Mouse (Mus musculus) CD4-positive helper T cell, adult 2 months (primary cell): Measurements from ENCODE around the gene Ubox5.
"Not testable (repeated sequence)": the region's sequence is repeated elsewhere in the genome, so short reads cannot be mapped to it uniquely, and the experiment has no call there.

Source experiments
- DNase-seq: peaks from one replicate; pipeline ENCODE4 v3.0.0-alpha.2; 2012; ENCODE audit warnings: low read depth, missing footprints, low spot score

Ubox5 gene

DNA sequence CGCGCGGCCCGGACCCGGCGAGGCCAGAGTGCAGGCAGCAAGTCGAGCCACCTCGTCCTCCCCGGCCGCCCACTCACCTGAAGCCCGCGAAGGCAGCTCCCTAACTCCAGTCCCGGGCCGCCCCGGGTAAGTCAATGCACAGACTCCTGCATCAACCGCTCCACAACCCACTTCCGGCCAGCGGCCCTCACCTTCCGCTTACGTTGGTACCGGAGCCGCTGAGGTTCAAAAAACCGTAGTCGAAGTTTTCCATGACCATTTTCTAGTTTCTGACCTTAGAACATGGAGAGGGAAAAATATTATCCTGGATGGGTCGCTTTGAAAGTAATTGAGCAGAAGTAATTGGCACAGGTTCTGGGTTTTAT, at the start of gene Ubox5, which contains the start of gene Fastkd5:
Ubox5 (minus strand) TSS at position 200 of the 365 bp plus-strand sequence.
Fastkd5 (minus strand) TSS at position 189 of the 365 bp plus-strand sequence.
- DNase-seq, result peak; percentile 89

DNA sequence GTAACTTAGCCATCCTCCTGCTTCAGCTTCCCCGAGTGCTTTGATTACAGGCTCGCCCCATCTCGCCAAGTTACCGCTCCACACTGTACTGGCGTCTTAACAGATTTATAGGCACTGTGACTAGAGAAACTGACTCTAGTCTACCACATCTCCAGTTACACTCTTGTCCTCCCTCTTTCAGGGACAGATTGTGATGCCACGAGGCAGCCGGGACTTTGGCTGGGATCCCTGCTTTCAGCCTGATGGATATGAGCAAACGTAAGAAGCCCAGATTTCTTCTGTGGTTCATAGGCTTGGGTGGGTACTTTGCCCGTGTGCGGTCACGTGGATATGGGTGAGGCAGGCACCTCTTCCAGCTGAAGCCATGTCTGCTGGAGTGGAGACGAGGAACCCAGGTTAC, 49.3 kb upstream of the Ubox5 start:
- DNase-seq, result no peak

DNA sequence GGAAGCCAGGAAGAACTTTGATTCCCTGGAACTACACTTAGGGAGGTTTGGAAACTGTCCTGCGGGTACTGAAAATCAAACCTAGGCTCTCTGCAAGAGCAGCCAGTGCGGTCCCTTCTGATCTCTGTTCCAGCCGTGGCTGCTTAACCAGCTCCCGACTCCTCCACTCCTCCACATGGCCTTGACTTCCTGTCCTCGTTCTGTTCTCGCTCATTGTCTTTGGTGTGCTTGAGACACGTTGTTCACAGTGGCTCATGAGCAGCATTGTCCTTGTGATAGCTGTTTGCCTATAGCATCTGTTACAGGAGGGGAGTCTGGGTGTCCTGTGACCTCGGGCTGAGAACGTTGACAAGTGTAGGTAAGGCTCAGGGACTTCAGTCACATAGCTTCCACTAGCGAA, 47.4 kb upstream of the Ubox5 start:
- no peak for DNase-seq

DNA sequence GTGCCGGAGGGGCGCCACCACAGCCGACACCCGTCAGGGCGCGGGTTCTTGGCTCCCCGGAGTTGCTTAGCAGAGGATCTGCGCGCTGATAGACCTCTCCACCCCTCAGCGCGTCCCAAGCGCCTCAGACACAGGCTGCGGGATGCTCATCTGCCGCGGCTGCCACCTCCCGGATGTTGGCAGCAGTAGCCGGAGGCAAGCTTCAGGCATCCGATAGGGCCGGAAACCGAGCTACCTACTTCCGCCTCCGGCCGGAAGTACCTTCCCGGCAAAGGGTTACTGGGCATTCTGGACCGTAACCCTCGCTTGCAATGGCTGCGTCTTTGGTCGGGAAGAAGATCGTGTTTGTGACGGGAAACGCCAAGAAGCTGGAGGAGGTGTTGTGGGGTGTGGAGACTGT, 37.7 kb upstream of the Ubox5 start, which contains the start of gene Itpa:
Itpa (plus strand) TSS at position 52 of the 400 bp plus-strand sequence.
- DNase-seq, result peak; percentile 90

DNA sequence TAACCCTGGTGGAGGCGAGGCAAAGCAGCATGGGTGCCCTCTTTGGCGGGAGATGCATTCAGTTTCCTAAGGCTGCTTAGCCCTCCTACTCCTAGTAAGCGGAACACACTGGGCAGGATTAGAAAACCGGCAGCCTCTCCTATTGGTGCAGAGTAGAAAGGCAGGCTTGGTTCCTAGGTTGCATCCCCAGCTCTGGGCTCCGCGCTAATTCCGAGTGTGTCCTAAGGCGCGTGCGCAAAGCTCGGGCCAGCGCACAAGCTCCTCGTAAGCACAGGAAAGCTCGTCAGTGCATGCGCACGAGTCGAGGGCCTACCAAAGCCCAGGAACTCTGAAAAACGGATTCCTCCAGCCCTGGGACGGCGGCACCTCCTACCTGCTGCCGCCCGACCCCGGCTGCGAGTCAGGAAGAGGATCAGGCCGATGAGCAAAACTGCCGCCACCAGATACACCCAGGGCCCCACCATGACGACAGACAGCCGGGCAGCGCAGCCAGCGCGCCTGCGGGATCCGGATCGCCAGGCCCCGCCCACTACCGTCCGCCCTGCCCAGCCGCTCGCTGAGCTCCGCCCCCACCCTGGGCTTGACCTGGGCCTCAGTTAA, 34.4 kb upstream of the Ubox5 start, which contains the start of gene Ddrgk1:
Ddrgk1 (minus strand) TSS at position 558 of the 600 bp plus-strand sequence.
- DNase-seq, result peak; percentile 95

DNA sequence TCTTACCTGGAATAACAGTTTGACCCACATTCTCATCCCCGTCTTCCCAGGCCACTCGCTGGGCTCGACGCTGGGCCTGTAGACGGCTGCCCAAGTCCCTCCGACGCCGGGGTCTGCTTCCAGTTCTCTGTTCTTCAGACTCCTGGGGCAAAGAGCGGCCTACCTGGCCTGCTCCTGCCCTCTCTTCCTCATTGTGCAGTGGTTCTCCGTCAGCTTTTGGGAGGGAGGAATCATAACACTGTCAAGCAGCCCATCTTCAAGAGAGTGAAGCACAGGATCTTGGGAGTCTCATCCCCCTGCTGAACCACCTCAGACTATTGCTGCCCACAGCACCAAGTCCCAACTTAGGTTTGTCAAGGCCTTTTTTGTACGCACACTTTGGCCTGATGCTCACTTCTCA, 33.5 kb upstream of the Ubox5 start:
- DNase-seq, result no peak

DNA sequence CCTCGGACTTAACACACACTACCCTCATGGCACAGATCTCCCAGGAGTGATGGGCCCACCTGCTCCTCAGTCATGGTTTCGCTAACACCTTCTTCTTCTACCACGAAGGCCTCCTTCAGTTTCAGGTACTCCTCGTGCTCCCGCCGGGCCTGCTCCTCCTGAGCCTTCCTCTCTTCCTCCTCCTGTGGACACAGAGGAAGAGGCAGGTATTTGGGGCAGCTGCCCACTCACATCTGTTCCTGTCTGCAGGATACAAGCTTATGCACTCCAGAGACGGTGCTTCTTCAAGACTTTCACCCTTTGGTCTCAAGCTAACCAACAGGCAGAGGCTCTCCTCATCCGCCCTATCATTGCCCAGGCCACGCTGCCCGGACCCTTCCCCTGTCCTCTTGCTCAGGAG, 28.7 kb upstream of the Ubox5 start:
- DNase-seq, result no peak

DNA sequence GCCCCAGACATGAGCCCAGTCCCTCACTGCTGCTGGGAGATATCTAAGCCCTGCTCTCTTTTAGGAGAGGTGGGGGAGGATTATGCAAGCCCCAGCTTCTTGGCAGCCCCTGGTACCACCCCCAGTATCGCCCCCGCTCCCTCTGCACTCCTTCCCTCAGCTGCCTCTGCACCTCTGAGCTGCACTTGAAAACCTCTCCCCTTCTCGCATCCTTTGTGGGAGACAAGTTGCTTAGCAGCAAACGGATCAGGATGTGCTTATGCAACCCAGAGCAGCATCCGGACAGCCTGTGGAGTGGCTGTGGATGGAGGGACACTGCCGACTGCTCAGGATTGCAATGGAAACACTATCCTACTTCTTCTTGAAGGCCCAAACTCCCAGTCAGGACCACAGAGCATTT, 27.7 kb upstream of the Ubox5 start:
- DNase-seq, result no peak

DNA sequence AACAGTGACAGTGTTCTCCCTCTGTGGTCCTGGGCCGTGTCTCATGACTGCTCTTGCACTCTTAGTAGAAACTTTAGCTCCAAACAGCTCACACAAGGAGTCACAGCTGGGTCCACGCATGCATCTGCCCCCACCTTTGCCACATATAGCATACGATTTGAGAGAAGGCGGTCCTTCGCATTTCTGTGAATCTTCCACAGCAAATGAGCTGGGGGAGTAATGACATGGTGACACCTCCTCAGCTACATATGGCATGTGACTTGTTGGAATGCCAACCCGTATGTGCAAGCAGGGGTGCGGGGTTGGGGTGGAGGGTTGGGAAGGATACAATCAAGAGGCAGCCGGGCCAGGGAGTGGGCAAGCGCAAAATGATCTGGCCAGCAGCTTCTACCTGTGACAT, 26.7 kb upstream of the Ubox5 start:
- no peak for DNase-seq

DNA sequence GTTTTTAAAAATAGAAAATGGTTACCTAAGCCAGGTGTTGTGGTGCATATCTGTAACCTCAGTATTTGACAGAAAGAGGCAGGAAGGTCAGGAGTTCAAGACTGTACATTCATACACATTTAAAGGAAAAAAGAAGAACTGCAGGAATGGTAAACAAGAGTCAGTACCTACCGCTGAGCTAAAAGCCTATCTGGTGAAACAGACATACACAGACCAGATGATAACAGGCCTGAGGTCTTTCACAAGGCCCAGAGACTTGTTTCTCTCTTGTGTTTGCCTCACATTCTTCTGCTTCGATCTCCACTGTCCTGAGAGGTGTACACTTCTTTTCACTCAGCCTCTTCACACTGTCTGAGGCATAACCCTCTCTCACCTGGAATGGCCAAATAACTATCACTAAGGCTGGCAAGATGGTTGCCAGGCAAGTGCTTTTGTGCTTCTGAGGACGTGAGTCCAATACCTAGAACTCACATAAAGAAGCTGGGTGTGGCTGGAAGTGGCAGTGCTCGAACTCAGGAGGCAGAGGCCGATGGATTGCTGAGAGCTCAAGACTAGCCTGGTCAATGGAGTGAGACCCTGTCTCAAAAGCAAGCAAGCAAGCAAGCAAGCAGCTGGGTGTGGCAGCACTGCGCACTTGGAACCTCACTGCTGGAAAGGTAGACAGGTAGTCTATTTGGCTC, 26.0 kb upstream of the Ubox5 start:
- no peak for DNase-seq

DNA sequence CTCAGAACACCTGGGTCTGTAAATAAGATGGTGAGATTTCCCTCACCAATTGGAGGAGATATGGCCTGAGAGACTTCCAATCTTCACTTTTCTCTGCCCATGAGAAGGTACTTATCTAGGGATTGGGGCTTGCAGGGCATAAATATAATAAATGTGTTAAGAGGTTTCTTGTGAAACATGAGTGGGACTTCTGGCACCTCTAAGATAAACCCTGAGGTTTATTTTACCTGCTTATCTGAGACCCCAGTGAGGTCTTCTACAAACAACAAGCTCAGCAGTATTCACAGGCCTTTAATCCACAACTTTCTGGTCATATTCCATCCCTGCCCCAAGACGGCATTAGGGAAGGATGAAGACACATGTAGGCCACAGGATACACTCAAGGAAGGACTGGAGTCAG, 23.9 kb upstream of the Ubox5 start:
- no peak for DNase-seq

DNA sequence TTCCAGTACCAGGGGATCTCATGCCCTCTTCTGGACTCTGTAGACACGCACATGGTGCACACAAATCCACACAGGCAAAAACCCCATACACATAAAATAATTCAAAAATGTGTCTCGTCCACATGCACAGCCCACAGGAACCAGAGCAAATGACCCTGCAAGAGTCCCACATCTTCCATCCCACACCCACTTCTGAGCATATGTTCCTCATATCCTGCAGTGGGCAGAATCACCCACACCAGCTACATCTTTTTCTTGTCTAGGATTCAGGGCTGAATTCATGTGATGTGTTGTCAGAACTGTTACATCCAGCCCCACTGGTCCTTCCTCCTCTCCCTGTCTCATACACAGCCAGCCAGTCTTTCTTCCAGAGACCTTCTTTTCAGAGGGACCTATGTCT, 23.5 kb upstream of the Ubox5 start:
- no peak for DNase-seq

DNA sequence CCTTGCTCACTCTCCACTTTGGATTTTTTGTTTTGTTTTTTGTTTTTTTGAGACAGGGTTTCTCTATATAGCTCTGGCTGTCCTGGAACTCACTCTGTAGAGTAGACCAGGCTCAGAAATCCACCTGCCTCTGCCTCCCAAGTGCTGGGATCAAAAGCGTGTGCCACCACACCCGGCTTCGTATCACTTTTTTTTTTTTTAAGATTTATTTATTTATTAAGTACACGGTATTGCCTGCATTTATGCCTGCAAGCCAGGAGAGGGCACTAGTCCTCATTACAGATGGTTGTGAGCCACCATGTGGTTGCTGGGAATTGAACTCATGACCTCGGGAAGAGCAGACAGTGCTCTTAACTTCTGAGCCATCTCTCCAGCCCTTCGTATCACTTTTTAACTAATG, 19.2 kb upstream of the Ubox5 start:
- not testable (repeated sequence) for DNase-seq

DNA sequence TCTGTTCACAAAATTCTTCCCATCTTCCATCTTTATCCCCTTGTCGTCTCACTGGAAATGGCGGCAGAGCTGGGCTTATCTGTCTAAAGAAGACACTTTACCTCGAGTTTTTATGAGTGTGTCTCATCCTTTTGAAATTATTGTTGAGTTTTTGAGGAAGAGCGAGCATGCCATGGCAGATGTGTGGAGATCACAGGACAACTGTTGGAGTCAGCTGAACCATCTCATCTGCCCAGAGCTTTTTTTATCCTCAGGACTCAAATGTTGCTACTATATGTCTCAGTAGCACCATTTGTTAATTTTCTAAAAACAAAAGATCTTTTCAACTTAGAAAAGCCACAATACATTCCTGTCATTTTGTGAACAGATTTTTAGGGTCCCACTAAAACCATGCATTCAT, 15.4 kb upstream of the Ubox5 start:
- DNase-seq, result no peak

DNA sequence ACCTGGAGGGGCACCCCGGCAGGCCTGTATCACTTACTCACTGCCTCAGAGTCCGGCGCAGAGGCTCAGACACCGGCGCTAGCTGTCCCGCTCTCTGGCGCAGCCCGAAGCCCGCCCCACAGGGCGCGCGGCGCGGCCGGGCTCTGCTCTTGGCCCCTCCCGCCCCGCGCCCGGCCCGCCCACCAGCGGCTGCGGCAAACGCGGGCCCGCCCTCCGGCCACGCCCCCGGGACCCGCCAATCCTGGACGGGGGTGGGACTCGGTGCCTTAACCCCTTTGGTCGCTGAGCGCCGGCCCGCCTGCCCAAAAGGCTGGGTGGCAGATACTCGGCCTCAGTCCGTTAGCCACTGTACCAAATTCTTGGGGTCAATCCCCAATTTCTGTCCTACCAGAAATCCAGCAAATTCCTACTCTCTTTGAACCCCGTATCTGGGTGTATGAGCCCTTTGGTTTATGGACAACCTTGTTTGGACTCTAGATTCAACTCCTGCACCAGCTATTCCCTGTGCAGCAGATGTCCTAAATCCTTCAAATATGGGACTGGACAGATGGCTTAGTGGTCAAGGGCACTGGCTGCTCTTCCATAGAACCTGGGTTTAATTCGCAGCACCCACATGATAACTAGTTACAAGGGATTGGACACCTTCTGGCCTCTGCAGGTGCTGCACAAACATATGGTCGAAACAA, 13.0 kb upstream of the Ubox5 start, which contains the start of gene Lzts3:
Lzts3 (minus strand) TSS at position 120 of the 686 bp plus-strand sequence.
- DNase-seq, result peak; percentile 85

DNA sequence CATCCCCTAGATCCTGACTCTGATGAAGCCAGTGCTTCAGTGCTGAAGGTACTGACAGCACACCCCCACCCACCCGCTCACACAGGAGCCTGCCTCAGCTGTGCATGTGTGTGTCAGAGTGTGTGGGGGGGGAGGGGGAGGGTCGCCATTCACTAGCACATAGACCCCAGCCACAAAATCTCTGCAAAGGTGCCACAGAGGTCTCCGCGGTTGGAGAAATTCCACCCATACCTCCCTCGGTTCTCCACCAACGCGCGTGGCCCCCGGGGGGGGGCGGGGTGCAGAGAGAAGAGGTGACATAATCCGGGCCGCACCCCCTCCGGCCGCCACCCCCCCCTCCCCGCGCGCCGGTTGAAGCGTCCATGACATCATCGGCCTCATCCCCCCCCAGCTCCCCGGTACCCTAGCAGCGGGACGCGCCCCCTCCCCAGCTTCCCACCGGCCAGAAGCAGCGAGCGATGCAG, 12.4 kb upstream of the Ubox5 start:
- DNase-seq, result peak; percentile 58

DNA sequence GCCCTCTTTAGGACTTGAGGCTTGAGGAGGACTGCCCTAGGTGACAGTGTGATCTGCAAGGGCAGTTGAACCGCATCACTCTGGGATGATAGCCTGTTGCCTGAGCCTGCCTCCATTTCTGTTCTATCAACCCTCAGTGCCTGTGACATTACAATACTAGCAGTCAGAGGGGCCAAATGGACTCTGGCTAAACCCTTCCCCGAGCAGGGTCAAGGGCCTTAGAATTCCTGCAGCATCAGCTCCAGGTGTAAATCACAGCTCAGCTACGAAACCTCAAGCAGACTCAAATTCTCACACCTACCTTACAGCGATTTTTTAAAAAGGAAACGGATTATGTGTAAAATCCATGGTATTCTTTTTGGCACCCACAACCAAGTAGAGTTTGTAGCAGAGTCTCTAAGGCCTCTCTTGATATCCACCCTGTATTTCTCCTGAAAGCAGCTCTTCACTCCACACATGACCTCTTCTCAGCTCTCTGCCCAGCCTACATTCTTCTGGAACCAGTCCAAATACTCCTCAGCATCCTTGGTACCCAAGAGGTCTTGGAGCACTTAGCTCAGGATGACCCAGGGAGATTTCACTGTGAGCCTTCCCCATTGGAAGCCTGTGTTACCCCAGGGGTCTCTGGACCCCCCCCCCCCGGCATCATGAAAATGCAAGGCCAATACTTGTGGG, 11.7 kb upstream of the Ubox5 start:
- no peak for DNase-seq

DNA sequence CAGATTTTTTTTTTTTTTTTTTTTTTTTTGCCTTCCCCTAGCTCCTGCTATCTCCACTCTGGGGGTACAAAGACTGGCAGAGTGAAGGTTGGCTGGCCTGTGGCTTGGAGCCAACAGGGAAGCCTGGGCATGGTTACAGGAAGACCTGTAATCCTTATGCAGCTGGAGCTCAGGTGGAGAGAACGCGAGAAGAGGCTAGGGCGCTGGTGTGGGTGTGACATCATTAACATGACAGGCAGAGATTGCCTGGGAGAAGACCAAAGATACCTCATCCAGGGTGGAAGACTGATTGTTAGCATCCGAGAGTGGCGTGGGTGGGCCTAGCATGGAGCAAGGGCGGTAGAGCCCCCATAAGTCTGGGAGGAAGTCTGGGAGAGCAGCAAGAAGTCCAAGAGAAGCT, 9.4 kb upstream of the Ubox5 start:
- DNase-seq, result no peak

DNA sequence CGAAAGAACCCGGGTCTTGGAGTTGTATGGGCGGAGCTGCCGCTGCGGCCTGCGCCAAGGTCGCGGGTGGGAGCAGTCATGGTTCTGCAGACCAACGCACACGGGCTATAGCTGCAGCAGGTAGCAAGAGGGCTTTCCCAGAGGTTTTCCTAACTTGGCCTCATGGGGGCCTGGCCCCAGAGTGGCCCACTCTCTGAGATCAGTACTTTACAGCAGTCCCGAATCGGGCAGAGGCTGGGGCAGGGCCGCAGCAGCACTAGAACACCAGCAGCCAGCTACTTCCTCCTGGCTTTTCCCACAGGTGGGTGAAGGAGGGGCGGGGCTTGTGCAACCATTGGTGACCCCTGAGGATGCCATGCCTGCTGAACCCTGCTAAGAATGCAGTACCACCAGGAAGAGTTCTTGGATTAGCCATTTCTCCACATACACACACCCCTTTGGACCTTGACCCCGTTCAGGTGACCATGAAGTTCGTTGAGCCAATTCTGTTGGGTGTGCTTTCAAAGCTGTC, 8.3 kb upstream of the Ubox5 start:
- no peak for DNase-seq

DNA sequence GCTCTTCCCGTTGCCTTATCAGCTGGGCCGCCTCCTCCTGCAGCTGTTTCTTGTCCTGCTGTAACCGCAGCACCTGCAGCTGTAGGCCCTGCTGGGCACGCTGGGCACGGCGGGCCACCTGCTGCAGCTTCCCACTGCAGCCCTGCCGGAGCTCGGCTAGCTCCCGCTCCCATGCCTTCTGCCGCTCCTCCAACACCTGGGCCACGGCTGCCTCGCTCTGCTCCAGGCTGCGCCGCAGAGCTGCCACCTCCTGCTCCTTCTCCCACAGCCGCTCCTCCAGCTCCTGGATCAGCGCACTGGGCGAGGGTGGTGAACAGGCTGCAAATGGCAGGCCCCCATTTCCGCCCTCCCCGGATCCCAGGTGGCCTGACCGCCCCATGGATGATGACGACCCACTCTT, 6.0 kb upstream of the Ubox5 start:
- DNase-seq, result peak; percentile 32

DNA sequence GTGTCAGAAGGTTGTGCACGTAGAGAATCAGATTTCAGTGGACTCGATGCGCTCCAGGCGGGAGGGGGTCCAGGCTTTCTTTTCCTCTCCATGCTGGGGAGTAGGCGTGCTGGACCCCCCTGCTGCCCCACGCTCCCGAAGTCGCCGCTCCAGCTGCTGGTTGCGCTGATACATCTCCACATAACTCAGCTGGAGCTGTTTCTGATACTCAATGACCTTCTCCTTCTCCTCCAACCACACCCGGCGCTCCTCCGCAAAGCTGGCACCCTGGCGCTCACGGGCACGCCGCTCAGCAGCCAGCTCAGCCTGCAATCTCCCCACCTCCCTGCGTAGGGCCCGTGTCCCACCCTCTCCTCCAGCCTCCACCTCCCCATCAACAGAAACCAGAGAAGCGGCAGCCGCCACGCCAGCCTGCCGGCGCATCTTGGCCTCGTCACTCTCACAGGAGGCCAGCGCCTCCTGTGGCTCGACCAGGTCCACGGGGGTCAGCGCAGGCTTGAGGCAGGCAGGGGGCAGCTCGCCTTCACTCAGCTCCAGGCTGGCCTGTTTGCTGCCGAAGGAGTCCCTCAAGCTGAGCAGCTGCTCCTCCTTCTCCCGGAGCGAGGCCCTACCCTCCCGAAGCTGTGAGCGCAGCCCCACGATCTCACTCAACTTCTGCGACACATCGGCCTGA, 5.0 kb upstream of the Ubox5 start:
- DNase-seq, result peak; percentile 30
